Mouse (Mus musculus) ES-Bruce4 (cell line): Measurements from ENCODE around the gene Gm48552. TPM values are rescaled to one million over a fixed set of nuclear protein-coding genes. Genes with fewer than 3 reads are reported as not detected.

Experiments
- H3K27ac ChIP-seq: 2 replicates; pipeline ENCODE4 v1.5.1; 2012; ENCODE audit warnings: low read length, inconsistent platforms; ENCODE audit not compliant: insufficient read depth
- H3K27me3 ChIP-seq: 2 replicates; pipeline ENCODE4 v1.6.1; 2012; ENCODE audit warnings: mild to moderate bottlenecking, low read length, inconsistent platforms; ENCODE audit not compliant: control insufficient read depth, poor library complexity, insufficient read depth, severe bottlenecking
- H3K36me3 ChIP-seq: 2 replicates; pipeline ENCODE4 v1.6.1; 2012; ENCODE audit warnings: inconsistent platforms, mild to moderate bottlenecking, low read length, moderate library complexity; ENCODE audit not compliant: control insufficient read depth, poor library complexity, insufficient read depth, severe bottlenecking
- H3K4me1 ChIP-seq: one replicate; pipeline ENCODE4 v1.8.1; 2011; ENCODE audit warnings: low read length; ENCODE audit not compliant: control insufficient read depth, insufficient read depth
- H3K4me3 ChIP-seq: 2 replicates; pipeline ENCODE4 v1.5.1; 2011; ENCODE audit warnings: low read depth, mild to moderate bottlenecking, low read length
- H3K9ac ChIP-seq: 2 replicates; pipeline ENCODE4 v1.6.1; 2012; ENCODE audit warnings: low read depth, mild to moderate bottlenecking, inconsistent platforms; ENCODE audit not compliant: poor library complexity, severe bottlenecking
- H3K9me3 ChIP-seq: replicated peaks from 2 replicates; pipeline ENCODE4 v1.6.1; 2012; ENCODE audit warnings: mild to moderate bottlenecking, low read length, inconsistent platforms; ENCODE audit not compliant: control insufficient read depth, poor library complexity, insufficient read depth, severe bottlenecking
- CTCF ChIP-seq: IDR thresholded peaks from one replicate; pipeline ENCODE4 v1.8.1; 2011; ENCODE audit warnings: low read depth, low read length
- EP300 ChIP-seq: IDR thresholded peaks from 2 replicates; pipeline ENCODE4 v1.6.1; 2011; ENCODE audit warnings: low read depth, low read length; ENCODE audit not compliant: insufficient read depth
- POLR2A ChIP-seq: IDR thresholded peaks from one replicate; pipeline ENCODE4 v1.8.1; 2011; ENCODE audit warnings: low read length; ENCODE audit not compliant: insufficient read depth
- polyA plus RNA-seq: library from polyadenylated mRNA; stranded (reverse); fragments of >200 nt; gene quantifications from 2 replicates; pipeline ENCODE4 v1.2.4, GENCODE M21; 2011; ENCODE audit warnings: low read depth; ENCODE audit not compliant: missing spikeins, insufficient read depth, insufficient read length

The Gm48552 gene
- polyA plus RNA-seq, 1 experiment: not detected

- Histone ChIP-seq H3K4me1 (peaks cover 30% of the 10 kb centered on the region), H3K9me3 (no peaks in the 10 kb centered on the region), H3K27me3 (no peaks in the 10 kb centered on the region), H3K36me3 (no peaks in the 10 kb centered on the region), H3K4me3 (peak overlapping the region; percentile 24), H3K27ac (no peak overlapping the region), H3K9ac (peak overlapping the region; percentile 58)
- TF ChIP-seq POLR2A: no peak
- no peak for TF ChIP-seq CTCF
- no peak for TF ChIP-seq EP300
These were observed 28.7 kb downstream of the Gm48552 start for GRCm38 (mm10) chr10:81417227-81418215.

GRCm38 (mm10) chr10:81418216-81419070 lies 29.6 kb downstream of the Gm48552 start:
- H3K27ac ChIP-seq: no peak overlapping the region

GRCm38 (mm10) chr10:81419111-81419928 lies 30.5 kb downstream of the Gm48552 start:
- TF ChIP-seq EP300 (no peak), POLR2A (no peak), CTCF (no peak)
- no peak overlapping the region for H3K27ac ChIP-seq
- no peak overlapping the region for H3K9ac ChIP-seq
- H3K4me3 ChIP-seq: no peak overlapping the region
- no peaks in the 10 kb centered on the region for H3K36me3 ChIP-seq
- peaks cover 25% of the 10 kb centered on the region for H3K4me1 ChIP-seq
- H3K9me3 ChIP-seq: no peaks in the 10 kb centered on the region
- no peaks in the 10 kb centered on the region for H3K27me3 ChIP-seq

More at GRCm38 (mm10) chr10:81418216-81419070, 29.6 kb downstream of the Gm48552 start:
- Histone ChIP-seq H3K36me3 (no peaks in the 10 kb centered on the region), H3K4me3 (no peak overlapping the region), H3K27me3 (no peaks in the 10 kb centered on the region), H3K4me1 (peaks cover 27% of the 10 kb centered on the region), H3K9me3 (no peaks in the 10 kb centered on the region), H3K9ac (no peak overlapping the region)
- TF ChIP-seq CTCF (no peak), EP300 (no peak), POLR2A (no peak)

GRCm38 (mm10) chr10:81420191-81420767 lies 31.5 kb downstream of the Gm48552 start:
- H3K9me3 ChIP-seq: no peaks in the 10 kb centered on the region
- peak overlapping the region; percentile 22; the same call in 1 of the 2 replicates for H3K4me3 ChIP-seq
- H3K36me3 ChIP-seq: no peaks in the 10 kb centered on the region
- H3K4me1 ChIP-seq: peaks cover 22% of the 10 kb centered on the region
- TF ChIP-seq CTCF (no peak), EP300 (no peak), POLR2A (no peak)
- H3K9ac ChIP-seq: no peak overlapping the region
- no peaks in the 10 kb centered on the region for H3K27me3 ChIP-seq
- H3K27ac ChIP-seq: no peak overlapping the region

- Histone ChIP-seq H3K9ac (no peak overlapping the region), H3K27me3 (no peaks in the 10 kb centered on the region), H3K4me1 (peaks cover 14% of the 10 kb centered on the region), H3K36me3 (no peaks in the 10 kb centered on the region), H3K9me3 (no peaks in the 10 kb centered on the region), H3K27ac (no peak overlapping the region), H3K4me3 (no peak overlapping the region)
- no peak for TF ChIP-seq CTCF
- TF ChIP-seq POLR2A: no peak
- no peak for TF ChIP-seq EP300
These were observed 32.4 kb downstream of the Gm48552 start for GRCm38 (mm10) chr10:81421041-81421796.
